Comparison of ENCODE assay signal across 17 mouse cellular contexts in the genomic region with DNA sequence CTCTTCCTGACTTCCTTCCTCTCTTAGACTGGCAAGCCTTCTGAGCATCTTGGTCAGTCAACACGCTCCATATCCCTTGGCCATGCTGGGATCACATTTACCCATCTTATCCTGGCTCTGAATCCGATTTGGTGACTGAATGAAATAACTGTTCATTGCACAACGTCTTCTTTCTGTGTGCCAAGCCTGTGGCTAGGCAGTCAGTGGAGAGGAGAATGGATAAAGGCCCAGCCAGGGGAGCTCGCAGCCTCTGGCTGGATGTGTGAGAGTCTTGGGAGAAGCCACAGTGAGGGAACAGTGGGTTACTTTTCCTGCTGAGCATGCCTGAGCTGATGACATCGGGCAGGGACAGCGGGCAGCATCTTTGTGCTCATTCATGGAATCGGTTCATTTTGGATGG. TPM values are rescaled to one million over a fixed set of nuclear protein-coding genes. Genes with fewer than 3 reads are reported as not detected.
"Had no signal": no experiment of that assay in that cellular context is flagged by ENCODE, and none has a peak within 500 bp of the region (broad histone marks: within the 10 kb centered on the region; RNA-seq: fewer than 3 reads in every experiment).

No protein-coding gene starts in this region.

- ATAC-seq: liver, postnatal 0 days; midbrain, embryonic 15.5 days had no signal

- H3K4me1 ChIP-seq: limb, embryonic 12.5 days; liver, embryonic 13.5 days; megakaryocyte, embryonic 14.5 days; midbrain, embryonic 15.5 days had no signal

- H3K4me2 ChIP-seq: limb, embryonic 12.5 days; liver, embryonic 13.5 days; lung, embryonic 15.5 days; midbrain, embryonic 11.5 days; midbrain, embryonic 15.5 days had no signal

- H3K27me3 ChIP-seq: limb, embryonic 12.5 days; liver, embryonic 13.5 days; lung, embryonic 15.5 days; megakaryocyte, embryonic 14.5 days; midbrain, embryonic 15.5 days had no signal

- H3K9me3 ChIP-seq: limb, embryonic 12.5 days; liver, embryonic 13.5 days; lung, embryonic 15.5 days; megakaryocyte, embryonic 14.5 days; midbrain, embryonic 15.5 days had no signal

- H3K4me3 ChIP-seq: limb, embryonic 12.5 days; liver, embryonic 13.5 days; lung, embryonic 15.5 days; megakaryocyte, embryonic 14.5 days; midbrain, embryonic 15.5 days had no signal

- H3K27ac ChIP-seq: limb, embryonic 12.5 days; liver, embryonic 13.5 days; lung, embryonic 15.5 days; macrophage; midbrain, embryonic 15.5 days had no signal

- H3K36me3 ChIP-seq: limb, embryonic 12.5 days; liver, embryonic 13.5 days; lung, embryonic 15.5 days; midbrain, embryonic 15.5 days had no signal

- H3K9ac ChIP-seq: limb, embryonic 12.5 days; liver, embryonic 13.5 days; liver, postnatal 0 days; lung, embryonic 15.5 days; midbrain, embryonic 15.5 days had no signal

- DNase-seq: kidney, adult 18-20 months; kidney, postnatal 10 days; kidney, postnatal 4 days; liver; liver, embryonic 13.5 days; liver, postnatal 0 days; lung, postnatal 14 days; right cerebral cortex, postnatal 4 days; spleen, adult 18-20 months; thymus, adult 18-20 months; thymus, postnatal 25 days had no signal

RNA-seq across cellular contexts. Expression of a gene that starts 55.2 kb away (rescaled TPM):
- polyA plus RNA-seq: liver, postnatal 0 days had no signal
